Mouse (Mus musculus) colon, adult 2 months (tissue): ENCODE data around the gene Btbd35f8. TPM values are rescaled to one million over a fixed set of nuclear protein-coding genes. Genes with fewer than 3 reads are reported as not detected.

ENCODE experiments used
- polyA plus RNA-seq: library from polyadenylated mRNA; depleted of rRNA; stranded (reverse); fragments of >200 nt; gene quantifications from 2 replicates; pipeline ENCODE4 v1.2.3, GENCODE M21; 2012; rRNA removed

Gene Btbd35f8
- polyA plus RNA-seq: not detected in 2 replicates

DNA sequence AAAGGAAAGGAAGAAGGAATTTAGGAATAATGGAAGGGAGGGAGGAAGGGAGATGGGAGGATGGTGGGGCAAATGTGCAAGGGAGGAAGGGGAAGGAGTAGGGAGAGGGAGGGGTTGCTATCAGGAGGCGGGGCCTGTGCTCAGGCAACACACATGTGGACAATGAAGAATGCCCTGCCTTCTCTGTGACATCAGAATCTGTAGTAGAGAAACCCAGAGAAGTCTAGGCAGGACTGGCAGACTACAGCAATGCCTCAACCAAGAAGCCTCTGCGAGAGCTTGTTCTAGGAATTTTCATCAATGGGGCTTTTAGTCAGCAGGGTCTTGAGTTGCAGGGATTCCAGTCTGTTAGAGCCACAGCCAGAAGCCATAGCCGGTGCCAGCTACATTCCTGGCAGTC is at the start of gene Btbd35f8:
Gene Btbd35f8 (plus strand): TSS at position 301 of the 400 bp plus-strand sequence.

Other genes starting within 250 kb of the Btbd35f8 start
- gene Spin2g, start 211.8 kb upstream of the Btbd35f8 start, polyA plus RNA-seq: not detected in 2 replicates